Mouse (Mus musculus) embryonic fibroblast, embryonic 13.5 days (primary cell): ENCODE data around the gene Calhm1.

Source experiments
- CTCF ChIP-seq: IDR thresholded peaks from 2 replicates; pipeline ENCODE4 v1.5.1; 2011; ENCODE audit warnings: mild to moderate bottlenecking, control low read depth, low read length, moderate library complexity, borderline replicate concordance; ENCODE audit not compliant: insufficient read depth
- POLR2A ChIP-seq: IDR thresholded peaks from 2 replicates; pipeline ENCODE4 v1.6.1; 2011; ENCODE audit warnings: low read depth, mild to moderate bottlenecking, control low read depth, low read length, moderate library complexity

- TF ChIP-seq CTCF (no peak), POLR2A (no peak)
These were observed 40.2 kb upstream of the Calhm1 start for GRCm38 (mm10) chr19:47184221-47184620.
